Comparison of ENCODE assay signal across 7 mouse cellular contexts in the genomic region with DNA sequence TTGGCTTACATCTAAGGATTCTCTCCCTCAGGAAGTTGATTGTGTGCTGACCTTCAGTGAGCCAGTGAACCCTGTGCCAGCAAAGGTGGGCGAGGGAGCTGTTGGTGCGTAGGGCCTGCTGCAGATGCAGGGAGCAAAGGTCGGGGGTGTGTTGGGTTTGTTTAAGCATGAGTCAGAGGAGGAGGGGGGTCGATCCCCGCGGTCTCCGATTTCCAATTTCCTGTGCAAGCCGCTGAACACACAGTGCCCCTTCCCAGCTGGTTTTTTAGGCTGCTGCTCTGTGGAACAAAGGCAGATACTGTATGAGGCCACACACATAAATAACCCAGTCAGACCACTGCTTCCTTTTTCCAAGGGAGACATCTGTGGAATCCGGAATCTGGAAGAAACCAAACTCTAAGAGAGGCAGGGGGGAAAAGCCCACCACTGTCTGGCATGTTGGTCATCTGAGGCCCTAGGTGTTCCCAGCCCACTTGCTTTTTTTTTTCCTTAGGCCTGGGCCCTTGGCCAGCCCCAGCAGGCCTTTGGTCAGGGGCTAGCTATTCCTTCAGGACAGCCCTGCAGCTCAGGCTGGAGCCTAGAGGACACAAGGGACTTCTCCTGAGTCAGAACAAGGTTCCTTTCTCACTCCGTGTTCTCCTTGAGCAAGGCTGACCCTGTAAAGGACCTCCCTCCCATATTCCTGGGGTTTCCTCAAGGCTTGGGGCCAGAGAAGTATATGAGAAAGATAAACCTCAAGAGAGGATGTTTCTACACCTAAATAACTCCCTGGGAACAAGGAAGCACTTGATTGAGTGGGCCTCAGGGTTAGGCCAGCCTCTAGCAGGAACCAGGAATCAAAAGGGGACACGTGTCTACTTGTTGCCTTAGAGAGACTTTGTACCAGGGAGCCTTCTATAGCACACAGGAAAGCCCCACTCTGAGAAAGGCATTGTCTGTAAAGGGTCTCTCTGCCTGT.
DNase-seq lines count a peak whose midpoint lies in the region; ATAC-seq and TF ChIP-seq lines count a peak whose summit lies in the region.

No protein-coding gene starts in this region.

- H3K27ac ChIP-seq in hindbrain, embryonic 11.5 days (ENCODE audit: low read depth, low read length) = peak overlapping the region; percentile 94
- H3K27ac ChIP-seq in midbrain, embryonic 11.5 days (ENCODE audit: low read depth, low read length) = peak overlapping the region; percentile 96

- peaks cover 62% of the 10 kb centered on the region for H3K4me1 ChIP-seq in G1E (ENCODE audit: insufficient read depth, low read depth, low read length)
- H3K4me1 ChIP-seq in hindbrain, embryonic 11.5 days (replicated peaks; ENCODE audit: control insufficient read depth, insufficient read depth, low read length) = peaks cover 11% of the 10 kb centered on the region
- H3K4me1 ChIP-seq in midbrain, embryonic 11.5 days (ENCODE audit: control insufficient read depth, insufficient read depth, low read length) = peaks cover 23% of the 10 kb centered on the region

- WGBS in hindbrain, embryonic 11.5 days = 4% methylated on average over 11 of the region's 11 CpGs
- 5% methylated on average over 11 of the region's 11 CpGs for WGBS in midbrain, embryonic 11.5 days

- peak; percentile 42; the same call in 1 of the 2 replicates for ATAC-seq in G1E (ENCODE audit: extremely low read depth, insufficient number of reproducible peaks, low FRiP score, poor library complexity, severe bottlenecking)
- peak; percentile 89 for ATAC-seq in hindbrain, embryonic 11.5 days (ENCODE audit: low FRiP score)
- ATAC-seq in midbrain, embryonic 11.5 days (ENCODE audit: low FRiP score) = peak; percentile 85

- H3K36me3 ChIP-seq in G1E (replicated peaks) = no peaks in the 10 kb centered on the region
- no peaks in the 10 kb centered on the region for H3K36me3 ChIP-seq in hindbrain, embryonic 11.5 days (ENCODE audit: control insufficient read depth, insufficient read depth, low read length)
- no peaks in the 10 kb centered on the region for H3K36me3 ChIP-seq in midbrain, embryonic 11.5 days (ENCODE audit: control insufficient read depth, insufficient read depth, low read length)

- H3K27me3 ChIP-seq in G1E (ENCODE audit: insufficient read depth, low read length) = no peaks in the 10 kb centered on the region
- H3K27me3 ChIP-seq in hindbrain, embryonic 11.5 days (ENCODE audit: control insufficient read depth, insufficient read depth, low read length) = no peaks in the 10 kb centered on the region
- H3K27me3 ChIP-seq in midbrain, embryonic 11.5 days (ENCODE audit: control insufficient read depth, insufficient read depth, low read length) = no peaks in the 10 kb centered on the region

- H3K9ac ChIP-seq in hindbrain, embryonic 11.5 days (ENCODE audit: low read depth, low read length) = peak overlapping the region; percentile 47
- H3K9ac ChIP-seq in midbrain, embryonic 11.5 days (ENCODE audit: low read length) = peak overlapping the region; percentile 59

- no peak for TF ChIP-seq CTCF in G1E (IDR thresholded peaks at IDR 0.05; ENCODE audit: low read depth, low read length)

- DNase-seq in G1E (ENCODE audit: low spot score) = no peak
- DNase-seq in adrenal gland, postnatal 25 days = peak; percentile 59
- DNase-seq in forelimb bud, embryonic 11.5 days (ENCODE audit: low read depth, low spot score) = peak; percentile 97
- peak; percentile 86 for DNase-seq in hindbrain, embryonic 11.5 days (ENCODE audit: low spot score)
- DNase-seq in layer of hippocampus, postnatal 14 days (ENCODE audit: low spot score in 2 of 2) = peak; percentile 56 to 67
- peak; percentile 98 for DNase-seq in midbrain, embryonic 11.5 days (ENCODE audit: low spot score, missing footprints)
- peak; percentile 56 to 57 for DNase-seq in thymus, postnatal 10 days (ENCODE audit: low spot score in 2 of 2)

- H3K4me2 ChIP-seq in hindbrain, embryonic 11.5 days (replicated peaks; ENCODE audit: low read depth, low read length) = 0 out of 2 replicates have a peak overlapping the region, but pooled peaks have one; percentile 5
- peak overlapping the region; percentile 32 for H3K4me2 ChIP-seq in midbrain, embryonic 11.5 days

- no peaks in the 10 kb centered on the region for H3K9me3 ChIP-seq in G1E (replicated peaks)
- no peaks in the 10 kb centered on the region for H3K9me3 ChIP-seq in hindbrain, embryonic 11.5 days (ENCODE audit: control insufficient read depth, low read length)
- no peaks in the 10 kb centered on the region for H3K9me3 ChIP-seq in midbrain, embryonic 11.5 days (ENCODE audit: control insufficient read depth, low read length)

- H3K4me3 ChIP-seq in G1E (ENCODE audit: low read depth, low read length) = no peak overlapping the region
- no peak overlapping the region for H3K4me3 ChIP-seq in hindbrain, embryonic 11.5 days (ENCODE audit: low read depth, low read length)
- H3K4me3 ChIP-seq in midbrain, embryonic 11.5 days (ENCODE audit: low read depth, low read length) = no peak overlapping the region
